Mouse (Mus musculus) liver, adult 2 months (tissue): ENCODE measurements around the gene Hrh1. TPM values are rescaled to one million over a fixed set of nuclear protein-coding genes. Genes with fewer than 3 reads are reported as not detected.

Experiments
- DNase-seq: peaks from one replicate; pipeline ENCODE4 v3.0.0-alpha.2; 2011; ENCODE audit warnings: low read depth, low spot score; ENCODE audit errors: extremely low read depth
- H3K27ac ChIP-seq: fragments of 200-500 bp; replicated peaks from 2 replicates; pipeline ENCODE4 v1.5.1; 2012; ENCODE audit warnings: low read depth, mild to moderate bottlenecking, control low read depth, inconsistent platforms, low read length; ENCODE audit not compliant: insufficient read depth
- H3K27me3 ChIP-seq: fragments of 200-500 bp; 2 replicates; pipeline ENCODE4 v1.6.1; 2012; ENCODE audit warnings: mild to moderate bottlenecking, moderate library complexity, low read length, inconsistent platforms; ENCODE audit not compliant: control insufficient read depth, insufficient read depth
- H3K36me3 ChIP-seq: fragments of 200-500 bp; 2 replicates; pipeline ENCODE4 v1.6.1; 2012; ENCODE audit warnings: low read length, inconsistent platforms; ENCODE audit not compliant: control insufficient read depth, insufficient read depth
- H3K4me1 ChIP-seq: fragments of 200-500 bp; 2 replicates; pipeline ENCODE4 v1.6.1; 2011; ENCODE audit warnings: low read length; ENCODE audit not compliant: control insufficient read depth, insufficient read depth
- H3K4me3 ChIP-seq: fragments of 200-500 bp; 2 replicates; pipeline ENCODE4 v1.5.1; 2011; ENCODE audit warnings: low read depth, mild to moderate bottlenecking, control low read depth, low read length, moderate library complexity; ENCODE audit not compliant: insufficient read depth
- H3K79me2 ChIP-seq: fragments of 200-500 bp; 2 replicates; pipeline ENCODE4 v1.6.1; 2012; ENCODE audit warnings: inconsistent platforms, mild to moderate bottlenecking, low read length, moderate library complexity; ENCODE audit not compliant: control insufficient read depth, insufficient read depth
- H3K9ac ChIP-seq: fragments of 200-500 bp; 2 replicates; pipeline ENCODE4 v1.6.1; 2012; ENCODE audit warnings: low read depth, mild to moderate bottlenecking, control low read depth, inconsistent platforms, low read length
- CTCF ChIP-seq: fragments of 200-500 bp; IDR thresholded peaks from 2 replicates; pipeline ENCODE4 v1.5.1; 2011; ENCODE audit warnings: low read depth, low read length, control low read depth
- POLR2A ChIP-seq: fragments of 200-500 bp; IDR thresholded peaks from 2 replicates; pipeline ENCODE4 v1.6.1; 2011; ENCODE audit warnings: low read length, control low read depth; ENCODE audit not compliant: insufficient read depth; ENCODE audit errors: extremely low read depth
- WGBS: fragments of 180-500 bp; shearing (Covaris S2); methylation state at CpG from one replicate; pipeline ENCODE4 v1.1.7; 2018; 5-methylcytosine and 5-hydroxymethylcytosine counted together
- polyA plus RNA-seq: library from polyadenylated mRNA; depleted of rRNA; stranded (reverse); fragments of >200 nt; gene quantifications from 2 replicates; pipeline ENCODE4 v1.2.3, GENCODE M21; 2012; rRNA removed
- total RNA-seq: library from RNA; depleted of rRNA; stranded (reverse); fragments of >200 nt; gene quantifications from 2 replicates; pipeline ENCODE4 v1.2.3, GENCODE M21; 2014; rRNA removed

Hrh1 gene
- total RNA-seq (0.13 TPM in 1 of 2 replicates, not detected in the other), polyA plus RNA-seq (0.06 and 0.07 TPM in 2 replicates)

GRCm38 (mm10) chr6:114397691-114398217, at the start of gene Hrh1:
TSS of gene Hrh1 (plus strand) at chr6:114397936.
- Histone ChIP-seq H3K4me3 (peak within 1 kb of the TSS; percentile 28; the same call in 1 of the 2 replicates), H3K9ac (no peak within 1 kb of the TSS), H3K27ac (no peak within 1 kb of the TSS), H3K4me1 (peaks cover 2% of the 10 kb centered on the region; the same call in 1 of the 2 replicates), H3K79me2 (no peaks in the 10 kb centered on the region), H3K36me3 (no peaks in the 10 kb centered on the region), H3K27me3 (peaks cover 10% of the 10 kb centered on the region)
- 2% methylated on average over 52 of the region's 56 CpGs for WGBS
- TF ChIP-seq POLR2A (no peak), CTCF (0 out of 2 replicates have a peak, but pooled peaks have one; percentile 2)
- no peak for DNase-seq

GRCm38 (mm10) chr6:114354635-114355034, 43.1 kb upstream of the Hrh1 start:
- Histone ChIP-seq H3K27me3 (no peaks in the 10 kb centered on the region), H3K9ac (no peak overlapping the region), H3K79me2 (no peaks in the 10 kb centered on the region), H3K27ac (no peak overlapping the region), H3K4me1 (no peaks in the 10 kb centered on the region), H3K4me3 (no peak overlapping the region), H3K36me3 (no peaks in the 10 kb centered on the region)
- 37% methylated on average over 4 of the region's 4 CpGs for WGBS
- TF ChIP-seq CTCF = no peak
- no peak for TF ChIP-seq POLR2A
- no peak for DNase-seq

- no peak for DNase-seq
- no peak for TF ChIP-seq POLR2A
- no peak for TF ChIP-seq CTCF
- 67% methylated on average over 3 of the region's 3 CpGs for WGBS
- Histone ChIP-seq H3K36me3 (no peaks in the 10 kb centered on the region), H3K4me3 (no peak overlapping the region), H3K79me2 (no peaks in the 10 kb centered on the region), H3K27me3 (no peaks in the 10 kb centered on the region), H3K9ac (no peak overlapping the region), H3K27ac (no peak overlapping the region), H3K4me1 (no peaks in the 10 kb centered on the region)
These were observed 39.6 kb upstream of the Hrh1 start for GRCm38 (mm10) chr6:114358171-114358570.

GRCm38 (mm10) chr6:114362355-114362754, 35.4 kb upstream of the Hrh1 start:
- Histone ChIP-seq H3K27me3 (no peaks in the 10 kb centered on the region), H3K27ac (no peak overlapping the region), H3K4me3 (no peak overlapping the region), H3K9ac (no peak overlapping the region), H3K36me3 (no peaks in the 10 kb centered on the region), H3K79me2 (no peaks in the 10 kb centered on the region), H3K4me1 (no peaks in the 10 kb centered on the region)
- WGBS = 67% methylated on average over 4 of the region's 4 CpGs
- TF ChIP-seq POLR2A (no peak), CTCF (no peak)
- peak; percentile 25 for DNase-seq

- WGBS = 83% methylated on average over 8 of the region's 8 CpGs
- no peaks in the 10 kb centered on the region for H3K27me3 ChIP-seq
- no peaks in the 10 kb centered on the region for H3K36me3 ChIP-seq
- H3K79me2 ChIP-seq = no peaks in the 10 kb centered on the region
- no peak overlapping the region for H3K4me3 ChIP-seq
- H3K27ac ChIP-seq = no peak overlapping the region
- H3K9ac ChIP-seq = no peak overlapping the region
- H3K4me1 ChIP-seq = no peaks in the 10 kb centered on the region
- TF ChIP-seq CTCF = no peak
- no peak for TF ChIP-seq POLR2A
- no peak for DNase-seq
These were observed 34.0 kb upstream of the Hrh1 start for GRCm38 (mm10) chr6:114363740-114364139.

- Histone ChIP-seq H3K27me3 (no peaks in the 10 kb centered on the region), H3K4me3 (no peak overlapping the region), H3K36me3 (no peaks in the 10 kb centered on the region), H3K79me2 (no peaks in the 10 kb centered on the region), H3K4me1 (no peaks in the 10 kb centered on the region), H3K9ac (no peak overlapping the region), H3K27ac (no peak overlapping the region)
- TF ChIP-seq CTCF (no peak), POLR2A (no peak)
- 76% methylated on average over 5 of the region's 5 CpGs for WGBS
- DNase-seq = peak; percentile 3
These were observed 33.0 kb upstream of the Hrh1 start for GRCm38 (mm10) chr6:114364734-114365133.
